In genomic region chr9:57978858-57979257, GRCm38 (mm10) we compare ENCODE assay signal across 25 mouse cellular contexts. TPM values are rescaled to one million over a fixed set of nuclear protein-coding genes. Genes with fewer than 3 reads are reported as not detected.
"Had no signal": no experiment of that assay in that cellular context is flagged by ENCODE, and none has a peak within 500 bp of the region (broad histone marks: within the 10 kb centered on the region; RNA-seq: fewer than 3 reads in every experiment).

No protein-coding gene starts in this region.

- ATAC-seq: hindbrain, postnatal 0 days had no signal

- H3K36me3 ChIP-seq: heart, embryonic 13.5 days; heart, embryonic 15.5 days; hindbrain, embryonic 13.5 days; hindbrain, embryonic 15.5 days; limb, embryonic 10.5 days; limb, embryonic 12.5 days; liver, embryonic 13.5 days had no signal

- H3K27me3 ChIP-seq: heart, embryonic 13.5 days; hindbrain, embryonic 13.5 days; hindbrain, embryonic 15.5 days; limb, embryonic 12.5 days had no signal

- H3K9ac ChIP-seq: heart, embryonic 13.5 days; heart, embryonic 15.5 days; hindbrain, embryonic 13.5 days; hindbrain, embryonic 15.5 days; limb, embryonic 12.5 days; liver, embryonic 13.5 days had no signal

- H3K9me3 ChIP-seq: heart, embryonic 15.5 days; hindbrain, embryonic 13.5 days; hindbrain, embryonic 15.5 days; limb, embryonic 10.5 days; limb, embryonic 12.5 days; liver, embryonic 13.5 days had no signal

- DNase-seq: gastrocnemius, postnatal 14 days; gastrocnemius, postnatal 36 days; heart, adult 11 months; heart, adult 2 months; heart, postnatal 14 days; heart, postnatal 36 days; kidney, adult 18-20 months; kidney, adult 8-10 months; kidney, postnatal 10 days; kidney, postnatal 25 days; kidney, postnatal 4 days; liver; liver, embryonic 13.5 days had no signal

- H3K27ac ChIP-seq: heart, adult 2 months; heart, embryonic 13.5 days; heart, embryonic 15.5 days; hindbrain, embryonic 13.5 days; hindbrain, embryonic 15.5 days; hindbrain, postnatal 0 days; layer of hippocampus, adult 2 months; left cerebral cortex, adult 2 months; limb, embryonic 10.5 days; limb, embryonic 12.5 days; liver, embryonic 13.5 days had no signal

- H3K4me1 ChIP-seq: heart, embryonic 15.5 days; hindbrain, embryonic 13.5 days; hindbrain, embryonic 15.5 days; liver, embryonic 13.5 days had no signal

- H3K4me2 ChIP-seq: heart, embryonic 11.5 days; heart, embryonic 13.5 days; heart, embryonic 15.5 days; hindbrain, embryonic 13.5 days; hindbrain, embryonic 15.5 days; limb, embryonic 12.5 days; liver, embryonic 11.5 days; liver, embryonic 13.5 days had no signal

- H3K4me3 ChIP-seq: heart, adult 2 months; heart, embryonic 13.5 days; heart, embryonic 15.5 days; hindbrain, embryonic 13.5 days; hindbrain, embryonic 15.5 days; layer of hippocampus, adult 2 months; left cerebral cortex, adult 2 months; limb, embryonic 10.5 days; limb, embryonic 12.5 days; liver, embryonic 13.5 days had no signal

RNA-seq across cellular contexts. Expression of gene Cyp11a1, which starts 27.4 kb away (rescaled TPM):
- total RNA-seq: gastrocnemius, postnatal 36 days had no signal
- polyA plus RNA-seq: heart, embryonic 11.5 days; hindbrain, embryonic 11.5 days; liver, embryonic 11.5 days had no signal

RNA-seq across cellular contexts. Expression of gene Sema7a, which starts 38.9 kb away (rescaled TPM):
- polyA plus RNA-seq: liver, embryonic 13.5 days had no signal
